Mouse (Mus musculus): ENCODE data around the gene Ets1. TPM values are rescaled to one million over a fixed set of nuclear protein-coding genes. Genes with fewer than 3 reads are reported as not detected.
A peak's percentile ranks its signal among the peaks of the same experiment; 100 is the strongest.

Gene Ets1
- total and polyA plus RNA-seq, 2 experiments from 2014 or later, result 34.3 to 72.7 TPM

- Histone ChIP-seq H3K36me3 (replicated peaks; ENCODE audit: control insufficient read depth, insufficient read depth, low read length) (no peaks in the 10 kb centered on the region), H3K27ac (ENCODE audit: low read depth) (no peak overlapping the region), H3K9ac (replicated peaks; ENCODE audit: low read depth, low read length) (no peak overlapping the region), H3K9me3 (replicated peaks; ENCODE audit: control insufficient read depth, low read length) (no peaks in the 10 kb centered on the region), H3K4me2 (ENCODE audit: low read depth, low read length) (no peak overlapping the region), H3K27me3 (ENCODE audit: control insufficient read depth, insufficient read depth, low read length) (no peaks in the 10 kb centered on the region), H3K4me3 (ENCODE audit: low read depth, low read length) (no peak overlapping the region), H3K4me1 (ENCODE audit: control insufficient read depth, insufficient read depth) (no peaks in the 10 kb centered on the region)
- no peak for DNase-seq (ENCODE audit: low spot score)
- ATAC-seq (ENCODE audit: insufficient read depth, low read depth), result no peak
- 61% methylated on average over 1 of the region's 1 CpGs for WGBS
- TF ChIP-seq CTCF (IDR thresholded peaks at IDR 0.05; ENCODE audit: low read depth) (no peak), EP300 (IDR thresholded peaks at IDR 0.05; ENCODE audit: low read depth) (no peak)
Observed at GRCm38 (mm10) chr9:32629385-32629981, 6.5 kb upstream of the Ets1 start.

DNA sequence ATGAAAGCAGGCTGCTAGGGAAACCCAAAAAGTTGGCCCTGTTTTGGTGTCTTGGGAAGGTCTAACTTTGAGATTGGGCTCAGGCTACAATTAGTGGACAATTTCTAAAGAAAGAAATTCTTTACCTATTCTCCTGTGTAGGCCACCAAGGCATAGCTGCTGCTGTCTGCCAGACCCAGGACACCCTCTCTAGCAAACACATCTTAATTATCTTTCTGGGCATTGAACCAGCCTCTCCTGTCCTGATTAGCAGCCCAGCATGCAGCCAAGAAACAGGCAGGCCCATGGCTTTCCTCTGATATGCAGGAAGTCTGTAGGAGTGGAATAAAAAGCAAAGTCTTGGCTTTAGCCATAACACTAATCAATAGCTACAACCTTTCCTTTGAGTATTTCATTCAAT is 4.7 kb upstream of the Ets1 start:
- Histone ChIP-seq H3K27ac (ENCODE audit: low read depth) (no peak overlapping the region), H3K4me2 (ENCODE audit: low read depth, low read length) (no peak overlapping the region), H3K36me3 (replicated peaks; ENCODE audit: control insufficient read depth, insufficient read depth, low read length) (no peaks in the 10 kb centered on the region), H3K9ac (replicated peaks; ENCODE audit: low read depth, low read length) (no peak overlapping the region), H3K4me1 (ENCODE audit: control insufficient read depth, insufficient read depth) (no peaks in the 10 kb centered on the region), H3K9me3 (replicated peaks; ENCODE audit: control insufficient read depth, low read length) (no peaks in the 10 kb centered on the region), H3K27me3 (ENCODE audit: control insufficient read depth, insufficient read depth, low read length) (0 out of 2 replicates have a peak, but pooled peaks cover 6% of the 10 kb centered on the region), H3K4me3 (ENCODE audit: low read depth, low read length) (no peak overlapping the region)
- TF ChIP-seq CTCF (IDR thresholded peaks at IDR 0.05; ENCODE audit: low read depth) (no peak), EP300 (IDR thresholded peaks at IDR 0.05; ENCODE audit: low read depth) (no peak)
- DNase-seq (ENCODE audit: low spot score) (no peak), ATAC-seq (ENCODE audit: insufficient read depth, low read depth) (no peak)

DNA sequence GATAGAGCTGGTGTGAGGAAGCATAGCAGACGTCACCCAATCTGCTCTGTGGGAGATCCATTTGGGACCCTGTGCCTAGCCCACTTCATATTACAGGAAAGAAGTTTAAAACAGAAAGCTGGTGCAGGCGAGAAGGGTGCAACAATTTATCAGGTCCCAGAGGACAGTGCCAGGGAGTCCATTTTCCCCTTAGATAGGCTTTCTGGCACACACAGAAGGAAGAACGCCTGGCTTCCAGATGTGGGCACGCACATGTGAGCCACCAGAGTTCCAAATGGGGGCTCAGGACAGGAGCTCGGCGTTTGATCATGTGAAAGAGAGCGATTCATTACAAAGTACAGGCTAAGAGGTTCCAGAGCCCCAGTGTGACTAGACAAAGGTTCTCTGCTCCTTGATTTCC is 3.8 kb upstream of the Ets1 start:
- DNase-seq (ENCODE audit: low spot score), result no peak
- WGBS, result 76% methylated on average over 7 of the region's 7 CpGs
- no peak for ATAC-seq (ENCODE audit: insufficient read depth, low read depth)

GRCm38 (mm10) chr9:32644981-32645380 is 9.0 kb downstream of the Ets1 start:
- peak overlapping the region; percentile 65; the same call in 1 of the 2 replicates for H3K4me2 ChIP-seq (ENCODE audit: low read depth, low read length)
- TF ChIP-seq CTCF (IDR thresholded peaks at IDR 0.05; ENCODE audit: low read depth) (no peak), EP300 (IDR thresholded peaks at IDR 0.05; ENCODE audit: low read depth) (no peak)
- no peak for DNase-seq (ENCODE audit: low spot score)
- H3K4me1 ChIP-seq (ENCODE audit: control insufficient read depth, insufficient read depth), result peaks cover 12% of the 10 kb centered on the region
- H3K9ac ChIP-seq (replicated peaks; ENCODE audit: low read depth, low read length), result no peak overlapping the region
- peak overlapping the region; percentile 19; the same call in 1 of the 2 replicates for H3K27ac ChIP-seq (ENCODE audit: low read depth)
- no peaks in the 10 kb centered on the region for H3K27me3 ChIP-seq (ENCODE audit: control insufficient read depth, insufficient read depth, low read length)
- no peaks in the 10 kb centered on the region for H3K36me3 ChIP-seq (replicated peaks; ENCODE audit: control insufficient read depth, insufficient read depth, low read length)
- ATAC-seq (ENCODE audit: insufficient read depth, low read depth), result no peak
- H3K9me3 ChIP-seq (replicated peaks; ENCODE audit: control insufficient read depth, low read length), result no peaks in the 10 kb centered on the region
- no peak overlapping the region for H3K4me3 ChIP-seq (ENCODE audit: low read depth, low read length)
- WGBS, result 64% methylated on average over 3 of the region's 3 CpGs

More for the DNA sequence above, 3.8 kb upstream of the Ets1 start:
- no peak overlapping the region for H3K4me3 ChIP-seq (ENCODE audit: low read depth, low read length)
- H3K36me3 ChIP-seq (replicated peaks; ENCODE audit: control insufficient read depth, insufficient read depth, low read length), result no peaks in the 10 kb centered on the region
- H3K4me1 ChIP-seq (ENCODE audit: control insufficient read depth, insufficient read depth), result no peaks in the 10 kb centered on the region
- no peak overlapping the region for H3K4me2 ChIP-seq (ENCODE audit: low read depth, low read length)
- no peak overlapping the region for H3K9ac ChIP-seq (replicated peaks; ENCODE audit: low read depth, low read length)
- H3K27me3 ChIP-seq (ENCODE audit: control insufficient read depth, insufficient read depth, low read length), result 0 out of 2 replicates have a peak, but pooled peaks cover 6% of the 10 kb centered on the region
- no peak for TF ChIP-seq EP300 (IDR thresholded peaks at IDR 0.05; ENCODE audit: low read depth)
- TF ChIP-seq CTCF (IDR thresholded peaks at IDR 0.05; ENCODE audit: low read depth), result no peak
- H3K9me3 ChIP-seq (replicated peaks; ENCODE audit: control insufficient read depth, low read length), result no peaks in the 10 kb centered on the region
- no peak overlapping the region for H3K27ac ChIP-seq (ENCODE audit: low read depth)

GRCm38 (mm10) chr9:32645475-32645874 is 9.5 kb downstream of the Ets1 start:
- Histone ChIP-seq H3K4me3 (ENCODE audit: low read depth, low read length) (peak overlapping the region; percentile 38), H3K4me1 (ENCODE audit: control insufficient read depth, insufficient read depth) (peaks cover 12% of the 10 kb centered on the region), H3K36me3 (replicated peaks; ENCODE audit: control insufficient read depth, insufficient read depth, low read length) (no peaks in the 10 kb centered on the region), H3K9me3 (replicated peaks; ENCODE audit: control insufficient read depth, low read length) (no peaks in the 10 kb centered on the region), H3K27ac (ENCODE audit: low read depth) (peak overlapping the region; percentile 91), H3K27me3 (ENCODE audit: control insufficient read depth, insufficient read depth, low read length) (no peaks in the 10 kb centered on the region), H3K9ac (replicated peaks; ENCODE audit: low read depth, low read length) (0 out of 2 replicates have a peak overlapping the region, but pooled peaks have one; percentile 47), H3K4me2 (ENCODE audit: low read depth, low read length) (peak overlapping the region; percentile 65)
- 7% methylated on average over 9 of the region's 9 CpGs for WGBS
- ATAC-seq (ENCODE audit: insufficient read depth, low read depth) (no peak), DNase-seq (ENCODE audit: low spot score) (no peak)
- no peak for TF ChIP-seq EP300 (IDR thresholded peaks at IDR 0.05; ENCODE audit: low read depth)
